Mouse (Mus musculus) left cerebral cortex, adult 18-20 months (tissue): ENCODE data around the gene Myb. TPM values are rescaled to one million over a fixed set of nuclear protein-coding genes. Genes with fewer than 3 reads are reported as not detected.

Source experiments
- DNase-seq, 2 experiments: peaks; one replicate each; pipeline ENCODE4 v3.0.0; 2021 to 2022; ENCODE audit warnings: low spot score in 2 of 2, mixed read lengths in 1 of 2
- total RNA-seq, 2 experiments: library from RNA; stranded (reverse); gene quantifications; 2 replicates each; pipeline ENCODE4 v1.2.3; 2021

Myb gene
- total RNA-seq, 2 experiments from 2014 or later, result 0.26 to 0.28 TPM

GRCm38 (mm10) chr10:21135297-21135696 is 25.5 kb downstream of the Myb start:
- no peak for DNase-seq

GRCm38 (mm10) chr10:21130901-21131493 is 29.8 kb downstream of the Myb start:
- DNase-seq, result no peak

- no peak for DNase-seq
These were observed 32.6 kb downstream of the Myb start for GRCm38 (mm10) chr10:21128086-21128611.

- DNase-seq, result no peak
These were observed 42.4 kb downstream of the Myb start for GRCm38 (mm10) chr10:21118341-21118740.

GRCm38 (mm10) chr10:21114459-21114858 is 46.3 kb downstream of the Myb start:
- DNase-seq, result no peak

GRCm38 (mm10) chr10:21112689-21113088 is 48.1 kb downstream of the Myb start:
- no peak for DNase-seq

- no peak for DNase-seq
These were observed 51.3 kb downstream of the Myb start for GRCm38 (mm10) chr10:21109337-21110056.

GRCm38 (mm10) chr10:21108796-21109195 is 52.0 kb downstream of the Myb start:
- DNase-seq, result no peak

GRCm38 (mm10) chr10:21108182-21108581 is 52.6 kb downstream of the Myb start:
- no peak for DNase-seq

- no peak for DNase-seq
These were observed 55.6 kb downstream of the Myb start for GRCm38 (mm10) chr10:21105206-21105605.

- no peak for DNase-seq
These were observed 58.1 kb downstream of the Myb start for GRCm38 (mm10) chr10:21102689-21103088.

GRCm38 (mm10) chr10:21101948-21102347 is 58.8 kb downstream of the Myb start:
- DNase-seq, result no peak

- no peak for DNase-seq
These were observed 60.0 kb downstream of the Myb start for GRCm38 (mm10) chr10:21100646-21101249.

- DNase-seq, result no peak
These were observed 61.3 kb downstream of the Myb start for GRCm38 (mm10) chr10:21099515-21099914.

- DNase-seq, result no peak
These were observed 65.2 kb downstream of the Myb start for GRCm38 (mm10) chr10:21095541-21095940.

- no peak for DNase-seq
These were observed 65.9 kb downstream of the Myb start for GRCm38 (mm10) chr10:21094896-21095295.

GRCm38 (mm10) chr10:21093301-21093700 is 67.5 kb downstream of the Myb start:
- no peak for DNase-seq

- no peak for DNase-seq
These were observed 68.1 kb downstream of the Myb start for GRCm38 (mm10) chr10:21092501-21093270.

- DNase-seq, result no peak
These were observed 69.7 kb downstream of the Myb start for GRCm38 (mm10) chr10:21090922-21091700.

GRCm38 (mm10) chr10:21089541-21089940 is 71.2 kb downstream of the Myb start:
- no peak for DNase-seq
